Mouse (Mus musculus) liver, adult 2 months (tissue): ENCODE results near the gene Gm21627. TPM values are rescaled to one million over a fixed set of nuclear protein-coding genes. Genes with fewer than 3 reads are reported as not detected.
"Not testable (repeated sequence)": the region's sequence is repeated elsewhere in the genome, so short reads cannot be mapped to it uniquely, and the experiment has no call there.

Experiments
- DNase-seq: peaks from one replicate; pipeline ENCODE4 v3.0.0-alpha.2; 2011; ENCODE audit warnings: low read depth, low spot score; ENCODE audit errors: extremely low read depth
- H3K27ac ChIP-seq: fragments of 200-500 bp; replicated peaks from 2 replicates; pipeline ENCODE4 v1.5.1; 2012; ENCODE audit warnings: low read depth, mild to moderate bottlenecking, control low read depth, inconsistent platforms, low read length; ENCODE audit not compliant: insufficient read depth
- H3K27me3 ChIP-seq: fragments of 200-500 bp; 2 replicates; pipeline ENCODE4 v1.6.1; 2012; ENCODE audit warnings: mild to moderate bottlenecking, moderate library complexity, low read length, inconsistent platforms; ENCODE audit not compliant: control insufficient read depth, insufficient read depth
- H3K36me3 ChIP-seq: fragments of 200-500 bp; 2 replicates; pipeline ENCODE4 v1.6.1; 2012; ENCODE audit warnings: low read length, inconsistent platforms; ENCODE audit not compliant: control insufficient read depth, insufficient read depth
- H3K4me1 ChIP-seq: fragments of 200-500 bp; 2 replicates; pipeline ENCODE4 v1.6.1; 2011; ENCODE audit warnings: low read length; ENCODE audit not compliant: control insufficient read depth, insufficient read depth
- H3K4me3 ChIP-seq: fragments of 200-500 bp; 2 replicates; pipeline ENCODE4 v1.5.1; 2011; ENCODE audit warnings: low read depth, mild to moderate bottlenecking, control low read depth, low read length, moderate library complexity; ENCODE audit not compliant: insufficient read depth
- H3K79me2 ChIP-seq: fragments of 200-500 bp; 2 replicates; pipeline ENCODE4 v1.6.1; 2012; ENCODE audit warnings: inconsistent platforms, mild to moderate bottlenecking, low read length, moderate library complexity; ENCODE audit not compliant: control insufficient read depth, insufficient read depth
- H3K9ac ChIP-seq: fragments of 200-500 bp; 2 replicates; pipeline ENCODE4 v1.6.1; 2012; ENCODE audit warnings: low read depth, mild to moderate bottlenecking, control low read depth, inconsistent platforms, low read length
- WGBS: fragments of 180-500 bp; shearing (Covaris S2); methylation state at CpG from one replicate; pipeline ENCODE4 v1.1.7; 2018; 5-methylcytosine and 5-hydroxymethylcytosine counted together
- polyA plus RNA-seq: library from polyadenylated mRNA; depleted of rRNA; stranded (reverse); fragments of >200 nt; gene quantifications from 2 replicates; pipeline ENCODE4 v1.2.3, GENCODE M21; 2012; rRNA removed
- total RNA-seq: library from RNA; depleted of rRNA; stranded (reverse); fragments of >200 nt; gene quantifications from 2 replicates; pipeline ENCODE4 v1.2.3, GENCODE M21; 2014; rRNA removed

Gm21627 gene
- total RNA-seq = not detected in 2 replicates
- not detected in 2 replicates for polyA plus RNA-seq

DNA sequence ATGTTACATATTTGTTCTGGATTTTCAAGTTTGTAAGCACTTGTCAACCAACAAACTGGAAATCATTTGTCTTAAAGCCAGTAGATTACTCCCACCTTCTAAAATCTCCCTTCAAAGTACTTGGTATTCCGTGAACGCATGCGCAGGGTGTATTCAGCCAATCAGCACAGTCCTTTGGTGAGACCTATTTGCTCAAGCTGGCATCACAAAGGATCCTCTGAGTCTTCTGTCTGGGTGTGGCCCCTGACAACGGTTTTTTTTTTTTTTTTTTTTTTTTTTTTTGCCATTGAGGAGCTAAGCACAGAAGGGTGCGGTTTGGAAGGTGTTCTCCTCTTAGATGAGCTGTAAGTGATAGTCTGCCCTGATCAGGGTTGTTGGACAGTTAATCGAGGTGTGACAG lies at the start of gene Gm21627:
Gm21627 (plus strand) TSS at position 301 of the 400 bp plus-strand sequence.
- not testable (repeated sequence) for DNase-seq, H3K36me3 ChIP-seq
- no CpG with 5 or more reads among the region's 6 CpGs for WGBS

More for the DNA sequence above, at the start of gene Gm21627:
- H3K79me2 ChIP-seq, H3K9ac ChIP-seq, H3K4me1 ChIP-seq, H3K4me3 ChIP-seq, H3K27me3 ChIP-seq, H3K27ac ChIP-seq: not testable (repeated sequence)
